Mouse (Mus musculus) spleen, postnatal 36 days (tissue): ENCODE data around the gene Eftud2.

ENCODE experiments used
- DNase-seq, 2 experiments: peaks; one replicate each; pipeline ENCODE4 v3.0.0; 2022; ENCODE audit warnings: low spot score in 2 of 2, mixed read lengths in 1 of 2

Eftud2 gene

DNA sequence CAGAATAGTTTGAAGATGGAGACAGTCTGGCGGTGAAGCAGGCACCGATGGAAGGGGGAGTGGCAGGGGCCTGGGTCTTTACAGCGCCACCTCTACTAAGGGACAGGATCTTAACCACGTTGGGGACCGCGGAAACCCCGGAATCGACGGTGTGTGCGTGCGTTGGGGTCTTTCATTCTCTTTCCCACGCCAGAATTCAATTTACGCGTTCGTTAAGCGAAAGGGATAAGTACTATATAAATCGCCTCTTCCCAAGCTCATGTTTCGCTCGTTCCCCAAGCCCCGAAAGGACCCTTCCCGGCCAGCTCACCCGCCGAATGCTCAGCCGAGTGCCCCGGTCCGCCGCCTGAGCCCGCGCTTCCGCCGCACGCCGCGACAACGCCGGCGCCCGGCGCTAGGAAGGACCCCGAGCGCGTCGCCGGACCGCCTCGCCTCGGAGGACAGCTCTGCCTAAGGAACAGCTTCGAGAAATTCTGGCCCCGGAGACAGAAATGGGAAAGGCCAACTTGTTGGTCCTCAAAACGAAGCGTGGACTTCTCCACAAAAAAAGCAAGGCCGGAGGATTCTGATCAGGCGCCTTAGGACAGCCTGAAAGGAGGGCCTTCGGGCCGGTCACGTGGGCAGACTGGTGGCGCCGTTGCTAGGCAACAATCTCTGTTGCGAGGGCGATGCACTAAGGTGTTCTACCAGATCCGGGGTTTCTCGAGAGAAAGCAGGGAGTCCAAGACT, at the start of gene Eftud2, which contains the start of gene Ccdc103:
Gene Eftud2, minus strand, starts transcription at position 401 of the 729 bp plus-strand sequence.
Gene Ccdc103, plus strand, starts transcription at position 620 of the 729 bp plus-strand sequence.
- DNase-seq, result peak; percentile 88 to 93

GRCm38 (mm10) chr11:102925351-102925717, 44.5 kb upstream of the Eftud2 start:
- DNase-seq, result no peak

DNA sequence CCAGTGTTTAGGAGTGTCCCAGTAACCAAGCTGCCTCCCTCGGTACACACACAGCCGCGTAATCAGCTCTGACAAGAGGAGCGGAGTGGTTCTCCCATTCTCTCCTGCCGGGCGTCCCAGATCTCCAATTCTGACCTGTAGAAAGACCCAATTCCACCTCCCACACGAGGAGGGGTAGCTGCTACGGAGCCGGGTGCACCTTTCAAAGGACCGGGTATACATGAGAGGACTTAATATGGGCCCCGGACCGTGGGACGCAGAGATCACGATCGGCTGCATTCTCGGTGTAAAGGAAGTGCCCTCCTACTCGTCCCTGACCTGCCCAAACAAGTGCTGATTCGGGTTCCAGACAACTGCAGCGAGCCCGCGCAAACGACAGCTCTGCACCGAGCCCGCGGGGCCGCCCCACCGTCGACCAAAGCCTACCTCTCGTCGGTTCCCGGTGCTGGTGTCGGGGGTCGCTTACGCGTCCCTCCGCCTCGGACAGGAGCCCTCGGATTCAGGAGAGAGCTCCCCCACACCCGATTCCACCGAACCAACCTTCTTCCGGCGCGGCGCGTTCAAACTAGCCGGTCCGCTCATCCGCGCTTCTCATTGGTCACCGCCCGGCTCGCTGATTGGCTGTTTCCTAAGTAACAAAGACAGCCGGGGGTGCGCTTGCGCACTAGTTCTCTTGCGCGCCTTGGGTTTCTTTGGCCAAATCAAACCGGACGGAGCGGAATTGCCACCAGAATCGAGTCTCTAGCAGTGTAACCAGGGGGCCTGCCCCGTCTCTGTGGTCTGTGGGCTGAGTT, 44.0 kb upstream of the Eftud2 start, which contains the start of gene Kif18b:
Gene Kif18b, minus strand, starts transcription at position 568 of the 794 bp plus-strand sequence.
- DNase-seq, result peak; percentile 91 to 95

GRCm38 (mm10) chr11:102921491-102921890, 40.7 kb upstream of the Eftud2 start:
- DNase-seq, result no peak

GRCm38 (mm10) chr11:102918077-102918476, 37.3 kb upstream of the Eftud2 start:
- DNase-seq, result no peak

GRCm38 (mm10) chr11:102915380-102915779, 34.6 kb upstream of the Eftud2 start:
- no peak for DNase-seq

DNA sequence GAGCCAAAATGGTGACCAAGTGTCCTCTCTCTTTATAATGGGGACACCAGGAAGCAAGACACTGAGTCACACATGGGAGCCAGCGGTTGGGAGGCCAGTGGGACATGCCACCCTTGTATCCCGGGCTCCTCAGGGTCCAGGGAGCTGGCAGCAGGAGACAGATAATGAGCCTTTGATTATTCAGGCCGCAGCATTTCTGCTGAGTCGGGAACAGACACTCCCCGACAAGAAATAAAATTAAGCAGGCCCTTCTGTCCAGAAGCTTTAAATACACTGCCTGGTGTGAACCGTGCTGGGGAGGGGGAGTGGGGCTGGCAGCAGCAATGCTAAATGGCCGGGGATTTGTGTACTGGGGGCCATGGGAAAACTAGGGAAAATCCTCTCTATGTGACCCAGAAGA, 30.6 kb upstream of the Eftud2 start:
- no peak for DNase-seq

- no peak for DNase-seq
Observed at GRCm38 (mm10) chr11:102903654-102904053, 22.9 kb upstream of the Eftud2 start.

GRCm38 (mm10) chr11:102902107-102902506, 21.3 kb upstream of the Eftud2 start:
- DNase-seq, result no peak

GRCm38 (mm10) chr11:102901199-102901598, 20.4 kb upstream of the Eftud2 start:
- DNase-seq, result no peak

- DNase-seq, result peak; percentile 14 to 34
Observed at GRCm38 (mm10) chr11:102900763-102901162, 20.0 kb upstream of the Eftud2 start, which contains the start of gene Gfap. Gene Gfap (minus strand): TSS chr11:102900912.

DNA sequence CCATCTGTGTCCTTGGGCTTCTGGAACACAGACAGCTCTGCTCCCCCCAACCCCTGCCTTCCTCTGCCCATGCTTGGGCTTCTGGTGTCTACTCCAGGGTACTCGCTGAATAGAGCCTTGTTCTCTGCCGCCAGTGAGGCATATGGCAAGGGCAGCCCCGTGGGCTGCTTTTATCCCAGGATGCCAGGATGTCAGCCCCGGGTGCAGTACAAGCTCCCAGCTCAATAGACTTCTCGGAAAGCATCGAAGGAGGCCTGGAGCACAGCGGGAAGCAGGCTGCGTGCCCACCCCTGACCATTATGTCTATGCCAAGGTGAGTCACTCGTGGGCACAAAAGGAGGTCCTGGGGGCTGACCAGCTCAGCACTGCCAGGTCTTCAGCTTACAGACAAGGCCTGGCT, 17.6 kb upstream of the Eftud2 start:
- DNase-seq, result no peak

DNA sequence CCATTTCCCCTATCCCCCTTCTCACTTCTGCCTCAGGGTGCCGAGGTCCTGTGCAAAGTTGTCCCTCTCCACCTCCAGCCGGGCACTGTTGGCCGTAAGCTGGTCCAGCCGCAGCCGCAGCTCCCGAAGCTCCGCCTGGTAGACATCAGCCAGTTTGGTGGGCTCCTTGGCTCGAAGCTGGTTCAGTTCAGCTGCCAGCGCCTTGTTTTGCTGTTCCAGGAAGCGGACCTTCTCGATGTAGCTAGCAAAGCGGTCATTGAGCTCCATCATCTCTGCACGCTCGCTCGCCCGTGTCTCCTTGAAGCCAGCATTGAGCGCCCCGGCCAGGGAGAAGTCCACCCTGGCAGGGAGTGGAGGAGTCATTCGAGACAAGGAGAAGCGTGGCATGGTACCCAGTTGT, 15.9 kb upstream of the Eftud2 start:
- no peak for DNase-seq

GRCm38 (mm10) chr11:102895779-102896178, 15.0 kb upstream of the Eftud2 start:
- DNase-seq, result peak; percentile 38 to 68

GRCm38 (mm10) chr11:102894716-102895115, 13.9 kb upstream of the Eftud2 start:
- no peak for DNase-seq

DNA sequence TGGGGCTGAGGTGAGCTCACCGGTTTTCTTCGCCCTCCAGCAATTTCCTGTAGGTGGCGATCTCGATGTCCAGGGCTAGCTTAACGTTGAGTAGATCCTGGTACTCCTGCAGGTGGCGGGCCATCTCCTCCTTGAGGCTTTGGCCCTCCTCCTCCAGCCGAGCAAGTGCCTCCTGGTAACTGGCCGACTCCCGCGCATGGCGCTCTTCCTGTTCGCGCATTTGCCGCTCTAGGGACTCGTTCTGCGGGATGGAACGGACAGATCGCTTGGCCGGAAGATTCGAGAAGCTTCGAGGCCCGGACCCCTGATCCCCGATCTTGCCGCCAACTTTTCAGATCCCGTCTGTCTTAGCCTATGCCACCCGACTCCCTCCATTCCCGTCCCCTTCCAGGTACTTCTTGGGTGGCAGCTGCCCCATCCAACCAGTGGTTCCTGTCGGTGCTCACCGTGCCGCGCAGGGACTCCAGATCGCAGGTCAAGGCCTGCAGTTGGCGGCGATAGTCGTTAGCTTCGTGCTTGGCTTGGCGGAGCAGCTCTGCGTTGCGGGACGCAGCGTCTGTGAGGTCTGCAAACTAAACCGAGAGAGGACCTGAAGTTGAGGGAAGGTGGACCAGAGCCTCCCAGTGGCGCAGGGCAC, 12.3 kb upstream of the Eftud2 start:
- DNase-seq, result peak; percentile 72 to 84

DNA sequence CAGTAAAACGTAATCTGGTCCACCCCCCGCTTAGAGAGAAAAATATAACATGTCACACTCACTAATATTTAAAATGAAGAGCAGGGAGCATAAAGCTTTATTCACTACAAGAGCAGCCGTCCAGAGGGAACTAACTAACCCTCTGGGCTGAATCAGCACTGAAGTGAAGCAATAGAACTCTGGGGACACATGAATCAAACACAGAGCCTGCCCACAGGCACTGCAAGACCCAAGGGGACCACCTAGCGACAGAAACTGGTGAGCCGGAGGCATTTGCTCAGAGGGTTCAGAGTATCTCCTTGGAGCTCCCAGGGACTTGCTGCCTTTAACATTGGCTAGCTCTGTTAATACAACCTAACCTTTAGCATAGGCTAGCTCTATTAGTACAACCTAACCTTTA, 9.3 kb upstream of the Eftud2 start:
- no peak for DNase-seq

DNA sequence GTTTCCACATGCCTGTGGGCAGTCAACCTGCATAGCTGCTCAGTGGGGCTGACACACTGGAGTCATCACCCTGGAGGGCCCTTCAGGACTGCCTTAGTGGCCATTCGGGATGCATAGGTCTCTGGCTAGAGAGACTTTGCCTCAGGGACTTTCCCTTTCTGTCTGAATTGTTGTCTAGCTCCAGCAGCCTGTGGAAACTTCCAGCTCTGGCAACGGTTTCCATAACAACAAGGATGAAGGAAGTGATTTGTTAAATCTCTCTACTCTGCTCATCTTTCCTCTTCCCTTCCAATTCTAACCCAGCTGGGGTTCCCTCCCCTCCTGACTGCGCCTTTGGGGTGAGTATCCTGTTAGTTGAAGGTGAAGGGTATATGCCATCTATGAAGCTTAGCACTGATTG, 7.3 kb upstream of the Eftud2 start:
- no peak for DNase-seq

- DNase-seq, result no peak
Observed at GRCm38 (mm10) chr11:102887433-102887832, 6.6 kb upstream of the Eftud2 start.

DNA sequence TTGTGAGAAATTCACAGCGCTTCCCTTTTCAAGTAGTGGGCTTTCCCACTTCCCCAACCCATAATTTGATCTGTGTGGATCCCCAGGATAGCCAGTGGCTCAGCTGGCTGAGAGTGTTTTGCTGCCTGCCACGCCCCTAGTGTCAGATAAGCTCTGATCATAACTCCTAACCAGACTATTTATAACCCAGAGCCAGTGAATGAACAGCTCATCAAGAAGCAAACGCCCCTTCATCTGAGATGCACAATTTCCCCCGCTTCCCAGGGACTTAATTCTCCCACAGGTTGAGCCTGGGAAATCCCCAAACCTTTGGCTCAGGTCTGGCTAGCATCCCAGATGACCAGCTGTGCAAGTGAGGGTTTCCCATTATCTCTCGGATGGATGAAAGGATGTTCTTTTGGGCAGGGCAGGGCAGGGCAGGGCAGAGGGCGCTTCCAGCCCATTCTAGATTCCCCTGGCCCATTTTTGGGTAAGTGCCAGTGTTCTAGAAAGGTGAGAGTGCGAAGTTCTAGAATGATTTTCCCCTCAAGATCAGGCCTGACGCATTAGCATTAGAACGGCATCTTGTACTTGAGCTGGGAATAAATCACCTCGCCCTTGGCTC, 3.9 kb upstream of the Eftud2 start, which contains the start of gene Fam187a:
Gene Fam187a, plus strand, starts transcription at position 554 of the 604 bp plus-strand sequence.
- no peak for DNase-seq

- no peak for DNase-seq
Observed at GRCm38 (mm10) chr11:102881314-102882198, 771 bp upstream of the Eftud2 start.
